19 mouse cellular contexts compared by ENCODE assay signal in genomic region chr1:77304770-77305169, GRCm38 (mm10).
"Had no signal": no experiment of that assay in that cellular context is flagged by ENCODE, and none has a peak within 500 bp of the region (broad histone marks: within the 10 kb centered on the region; RNA-seq: fewer than 3 reads in every experiment).

No protein-coding gene starts in this region.

- H3K4me1 ChIP-seq: intestine, embryonic 15.5 days; lung, embryonic 15.5 days had no signal

- ATAC-seq: intestine, embryonic 15.5 days; liver, embryonic 12.5 days had no signal

- H3K9ac ChIP-seq: intestine, embryonic 15.5 days; limb, embryonic 13.5 days; liver, embryonic 12.5 days; liver, embryonic 15.5 days; lung, embryonic 15.5 days had no signal

- H3K9me3 ChIP-seq: intestine, embryonic 15.5 days; limb, embryonic 10.5 days; limb, embryonic 13.5 days; liver, embryonic 12.5 days; liver, embryonic 15.5 days; lung, embryonic 15.5 days had no signal

- H3K4me3 ChIP-seq: intestine, embryonic 15.5 days; layer of hippocampus, adult 2 months; limb, embryonic 10.5 days; limb, embryonic 13.5 days; liver, embryonic 12.5 days; liver, embryonic 15.5 days; lung, embryonic 15.5 days; megakaryocyte, embryonic 14.5 days had no signal

- H3K4me2 ChIP-seq: intestine, embryonic 15.5 days; limb, embryonic 13.5 days; liver, embryonic 12.5 days; liver, embryonic 15.5 days; lung, embryonic 15.5 days; midbrain, embryonic 11.5 days had no signal

- H3K36me3 ChIP-seq: intestine, embryonic 15.5 days; limb, embryonic 10.5 days; limb, embryonic 13.5 days; liver, embryonic 12.5 days; liver, embryonic 15.5 days; lung, embryonic 15.5 days had no signal

- DNase-seq: kidney, adult 11 months; kidney, postnatal 10 days; layer of hippocampus, adult 9-11 months; liver; lung, adult 18-20 months; lung, postnatal 10 days; lung, postnatal 36 days; midbrain, embryonic 14.5 days; thymus, adult 2 months; thymus, postnatal 14 days had no signal

- H3K27ac ChIP-seq: intestine, embryonic 15.5 days; layer of hippocampus, adult 2 months; limb, embryonic 10.5 days; limb, embryonic 13.5 days; liver, embryonic 12.5 days; liver, embryonic 15.5 days; lung, embryonic 15.5 days had no signal

- H3K27me3 ChIP-seq: intestine, embryonic 15.5 days; limb, embryonic 13.5 days; liver, embryonic 12.5 days; lung, embryonic 15.5 days; megakaryocyte, embryonic 14.5 days had no signal
